Mouse (Mus musculus) ES-Bruce4 (cell line): ENCODE data around the gene Sars. TPM values are rescaled to one million over a fixed set of nuclear protein-coding genes. Genes with fewer than 3 reads are reported as not detected.
A peak's percentile ranks its signal among the peaks of the same experiment; 100 is the strongest.

ENCODE experiments used
- H3K27ac ChIP-seq: 2 replicates; pipeline ENCODE4 v1.5.1; 2012; ENCODE audit warnings: low read length, inconsistent platforms; ENCODE audit not compliant: insufficient read depth
- H3K27me3 ChIP-seq: 2 replicates; pipeline ENCODE4 v1.6.1; 2012; ENCODE audit warnings: mild to moderate bottlenecking, low read length, inconsistent platforms; ENCODE audit not compliant: control insufficient read depth, poor library complexity, insufficient read depth, severe bottlenecking
- H3K36me3 ChIP-seq: 2 replicates; pipeline ENCODE4 v1.6.1; 2012; ENCODE audit warnings: inconsistent platforms, mild to moderate bottlenecking, low read length, moderate library complexity; ENCODE audit not compliant: control insufficient read depth, poor library complexity, insufficient read depth, severe bottlenecking
- H3K4me1 ChIP-seq: one replicate; pipeline ENCODE4 v1.8.1; 2011; ENCODE audit warnings: low read length; ENCODE audit not compliant: control insufficient read depth, insufficient read depth
- H3K4me3 ChIP-seq: 2 replicates; pipeline ENCODE4 v1.5.1; 2011; ENCODE audit warnings: low read depth, mild to moderate bottlenecking, low read length
- H3K9ac ChIP-seq: 2 replicates; pipeline ENCODE4 v1.6.1; 2012; ENCODE audit warnings: low read depth, mild to moderate bottlenecking, inconsistent platforms; ENCODE audit not compliant: poor library complexity, severe bottlenecking
- H3K9me3 ChIP-seq: replicated peaks from 2 replicates; pipeline ENCODE4 v1.6.1; 2012; ENCODE audit warnings: mild to moderate bottlenecking, low read length, inconsistent platforms; ENCODE audit not compliant: control insufficient read depth, poor library complexity, insufficient read depth, severe bottlenecking
- CTCF ChIP-seq: IDR thresholded peaks from one replicate; pipeline ENCODE4 v1.8.1; 2011; ENCODE audit warnings: low read depth, low read length
- EP300 ChIP-seq: IDR thresholded peaks from 2 replicates; pipeline ENCODE4 v1.6.1; 2011; ENCODE audit warnings: low read depth, low read length; ENCODE audit not compliant: insufficient read depth
- POLR2A ChIP-seq: IDR thresholded peaks from one replicate; pipeline ENCODE4 v1.8.1; 2011; ENCODE audit warnings: low read length; ENCODE audit not compliant: insufficient read depth
- polyA plus RNA-seq: library from polyadenylated mRNA; stranded (reverse); fragments of >200 nt; gene quantifications from 2 replicates; pipeline ENCODE4 v1.2.4, GENCODE M21; 2011; ENCODE audit warnings: low read depth; ENCODE audit not compliant: missing spikeins, insufficient read depth, insufficient read length

Sars gene
- polyA plus RNA-seq, 1 experiment: 273 TPM

- H3K36me3 ChIP-seq: peaks cover 10% of the 10 kb centered on the region
- no peak overlapping the region for H3K4me3 ChIP-seq
- no peaks in the 10 kb centered on the region for H3K9me3 ChIP-seq
- TF ChIP-seq CTCF (peak; percentile 94), POLR2A (no peak)
- no peaks in the 10 kb centered on the region for H3K27me3 ChIP-seq
- no peak overlapping the region for H3K9ac ChIP-seq
- H3K27ac ChIP-seq: no peak overlapping the region
- H3K4me1 ChIP-seq: no peaks in the 10 kb centered on the region
Measured at GRCm38 (mm10) chr3:108380695-108381094, 64.3 kb downstream of the Sars start.

GRCm38 (mm10) chr3:108378875-108379663, 65.9 kb downstream of the Sars start:
- TF ChIP-seq CTCF (no peak), POLR2A (no peak), EP300 (no peak)

More at GRCm38 (mm10) chr3:108378875-108379663, 65.9 kb downstream of the Sars start:
- Histone ChIP-seq H3K36me3 (no peaks in the 10 kb centered on the region), H3K27ac (no peak overlapping the region), H3K9me3 (no peaks in the 10 kb centered on the region), H3K27me3 (no peaks in the 10 kb centered on the region), H3K4me1 (no peaks in the 10 kb centered on the region), H3K4me3 (no peak overlapping the region), H3K9ac (no peak overlapping the region)

Other genes with a start within 250 kb of the Sars start
- 3.3 and 3.7 TPM in 2 replicates for gene Cyb561d1, start 244.0 kb downstream of the Sars start, polyA plus RNA-seq
- gene Atxn7l2, start 234.3 kb downstream of the Sars start, polyA plus RNA-seq: 4.3 and 9.2 TPM in 2 replicates
- not detected in 2 replicates for gene Sypl2, start 218.6 kb downstream of the Sars start, polyA plus RNA-seq
- 159 and 168 TPM in 2 replicates for gene Psma5, start 188.3 kb downstream of the Sars start, polyA plus RNA-seq
- gene Sort1, start 161.1 kb downstream of the Sars start, polyA plus RNA-seq: 21.5 and 25.6 TPM in 2 replicates
- not detected in 2 replicates for gene Mybphl, start 80.3 kb downstream of the Sars start, polyA plus RNA-seq
- gene Psrc1, start 61.4 kb downstream of the Sars start, polyA plus RNA-seq: 255 and 272 TPM in 2 replicates
- 7.1 and 8.9 TPM in 2 replicates for gene Celsr2, start 29.7 kb downstream of the Sars start, polyA plus RNA-seq
- not detected in 2 replicates for gene 1700013F07Rik, start 88.9 kb upstream of the Sars start, polyA plus RNA-seq
- 0.43 TPM in 1 of 2 replicates, not detected in the other for gene 5330417C22Rik, start 91.3 kb upstream of the Sars start, polyA plus RNA-seq
- gene Tmem167b, start 117.3 kb upstream of the Sars start, polyA plus RNA-seq: 22.7 and 25.5 TPM in 2 replicates
- gene Taf13, start 126.5 kb upstream of the Sars start, polyA plus RNA-seq: 21.5 and 28.4 TPM in 2 replicates
- gene Wdr47, start 146.1 kb upstream of the Sars start, polyA plus RNA-seq: 10.9 and 12.6 TPM in 2 replicates
- gene Clcc1, start 208.7 kb upstream of the Sars start, polyA plus RNA-seq: 22.6 and 25.2 TPM in 2 replicates